Mouse (Mus musculus) megakaryocyte, embryonic 14.5 days (primary cell): ENCODE data around the gene Rps21.

Source experiments
- FLI1 ChIP-seq: IDR thresholded peaks from 2 replicates; pipeline ENCODE4 v1.6.1; 2012; ENCODE audit warnings: low read length, inconsistent platforms, mixed read lengths
- GATA1 ChIP-seq: IDR thresholded peaks from 3 replicates; pipeline ENCODE4 v1.6.1; 2012; ENCODE audit warnings: mixed read lengths, low read length, inconsistent platforms, borderline replicate concordance

DNA sequence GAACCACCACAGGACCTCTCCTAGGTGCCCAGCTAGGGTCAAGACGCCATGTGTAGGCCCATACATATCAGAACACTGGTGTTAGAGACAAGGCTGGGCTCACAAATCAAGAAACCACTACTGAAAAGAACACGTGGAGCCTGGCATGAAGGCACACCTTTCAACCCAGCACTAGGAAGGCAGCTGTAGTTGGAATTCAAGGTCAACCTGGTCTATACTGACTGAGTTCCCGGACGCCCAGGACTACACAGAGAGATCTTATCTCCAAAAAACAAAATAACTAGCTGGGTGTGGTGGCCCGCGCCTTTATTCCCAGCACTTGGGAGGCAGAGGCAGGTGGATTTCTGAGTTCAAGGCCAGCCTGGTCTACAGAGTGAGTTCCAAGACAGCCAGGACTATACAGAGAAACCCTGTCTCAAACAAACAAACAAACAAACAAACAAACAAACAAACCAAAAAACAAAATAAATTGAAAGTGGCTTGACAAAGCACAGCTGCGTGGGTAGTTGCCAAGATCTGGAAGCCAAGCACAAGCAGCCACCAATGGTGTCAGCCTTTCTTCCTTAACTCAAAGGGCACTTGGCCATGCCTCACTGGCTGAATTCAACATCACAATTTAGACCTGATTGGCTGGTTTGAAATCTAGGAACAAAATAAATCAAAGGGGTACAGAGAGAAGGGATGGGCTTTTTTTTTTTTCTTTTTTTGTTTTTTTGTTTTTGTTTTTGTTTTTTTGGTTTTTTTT is 19.4 kb upstream of the Rps21 start:
- TF ChIP-seq GATA1: no peak
- no peak for TF ChIP-seq FLI1
